Mouse (Mus musculus) stomach, postnatal 0 days (tissue): ENCODE results near the gene Fam129a.

Experiments
- CTCF ChIP-seq: IDR thresholded peaks from 2 replicates; pipeline ENCODE4 v1.5.1; 2016; ENCODE audit warnings: antibody characterized with exemption, low read depth, mild to moderate bottlenecking, moderate library complexity
- EP300 ChIP-seq: optimal IDR thresholded peaks from 2 replicates; pipeline ENCODE3; 2016; ENCODE audit warnings: antibody characterized with exemption

GRCm38 (mm10) chr1:151662958-151663357 is 92.0 kb downstream of the Fam129a start:
- TF ChIP-seq CTCF (no peak), EP300 (no peak)
